Mouse (Mus musculus) forebrain, embryonic 16.5 days (tissue): ENCODE measurements around the gene Usp42. TPM values are rescaled to one million over a fixed set of nuclear protein-coding genes. Genes with fewer than 3 reads are reported as not detected.

Source experiments
- ATAC-seq: fragments of 200-750 bp; cut with Nextera tagmentation; 2 replicates; pipeline ENCODE4 v1.8.0; 2017; ENCODE audit warnings: mild to moderate bottlenecking, moderate library complexity
- H3K27ac ChIP-seq: fragments of 300-500 bp; sonication (generic); 2 replicates; pipeline ENCODE4 v1.5.1; 2014; ENCODE audit warnings: low read length, control low read depth
- H3K27me3 ChIP-seq: fragments of 300-500 bp; sonication (generic); replicated peaks from 2 replicates; pipeline ENCODE4 v1.6.1; 2014; ENCODE audit warnings: low read length; ENCODE audit not compliant: control insufficient read depth, insufficient read depth
- H3K36me3 ChIP-seq: fragments of 300-500 bp; sonication (generic); 2 replicates; pipeline ENCODE4 v1.6.1; 2014; ENCODE audit not compliant: control insufficient read depth, insufficient read depth
- H3K4me1 ChIP-seq: fragments of 300-500 bp; sonication (generic); replicated peaks from 2 replicates; pipeline ENCODE4 v1.6.1; 2014; ENCODE audit warnings: low read length; ENCODE audit not compliant: control insufficient read depth, insufficient read depth
- H3K4me2 ChIP-seq: fragments of 300-500 bp; sonication (generic); 2 replicates; pipeline ENCODE4 v1.6.1; 2014; ENCODE audit warnings: mild to moderate bottlenecking, low read length, control low read depth
- H3K4me3 ChIP-seq: fragments of 300-500 bp; sonication (generic); replicated peaks from 2 replicates; pipeline ENCODE4 v1.5.1; 2014; ENCODE audit warnings: mild to moderate bottlenecking, low read length, control low read depth
- H3K9ac ChIP-seq: fragments of 300-500 bp; sonication (generic); replicated peaks from 2 replicates; pipeline ENCODE4 v1.6.1; 2014; ENCODE audit warnings: low read depth, low read length, control low read depth
- H3K9me3 ChIP-seq: fragments of 300-500 bp; sonication (generic); 2 replicates; pipeline ENCODE4 v1.6.1; 2016; ENCODE audit warnings: low read length; ENCODE audit not compliant: control insufficient read depth
- WGBS: fragments of 180-500 bp; shearing (Covaris S2); extraction: QIAGEN DNeasy Blood & Tissue Kit; methylation state at CpG from one replicate; pipeline ENCODE4 v1.1.7; 2014; 5-methylcytosine and 5-hydroxymethylcytosine counted together
- polyA plus RNA-seq: library from polyadenylated mRNA; unstranded; fragments of >200 nt; fragmentation: Nextera tagmentation; extraction: Ambion mirVana; gene quantifications from 2 replicates; pipeline ENCODE4 v1.2.1, GENCODE M21; 2015

Gene Usp42
- 27.5 and 28.5 TPM in 2 replicates for polyA plus RNA-seq

GRCm38 (mm10) chr5:143732180-143732891, at the start of gene Usp42:
Gene Usp42 (minus strand): TSS chr5:143732280.
- Histone ChIP-seq H3K4me2 (peak within 1 kb of the TSS; percentile 92), H3K9ac (peak within 1 kb of the TSS; percentile 94), H3K4me3 (peak within 1 kb of the TSS; percentile 90), H3K36me3 (no peaks in the 10 kb centered on the region), H3K27me3 (no peaks in the 10 kb centered on the region), H3K4me1 (peaks cover 10% of the 10 kb centered on the region), H3K27ac (peak within 1 kb of the TSS; percentile 79), H3K9me3 (no peaks in the 10 kb centered on the region)
- peak; percentile 98 for ATAC-seq
- under 1% methylated on average over 45 of the region's 82 CpGs for WGBS

GRCm38 (mm10) chr5:143760508-143760907, 28.4 kb upstream of the Usp42 start:
- Histone ChIP-seq H3K9ac (no peak overlapping the region), H3K27ac (no peak overlapping the region), H3K4me1 (peaks cover 12% of the 10 kb centered on the region), H3K9me3 (no peaks in the 10 kb centered on the region), H3K4me3 (no peak overlapping the region), H3K36me3 (no peaks in the 10 kb centered on the region), H3K4me2 (no peak overlapping the region), H3K27me3 (no peaks in the 10 kb centered on the region; the same call in 1 of the 2 replicates)
- 97% methylated on average over 3 of the region's 3 CpGs for WGBS
- no peak for ATAC-seq

- no peak overlapping the region for H3K4me3 ChIP-seq
- WGBS = 90% methylated on average over 8 of the region's 8 CpGs
Measured at GRCm38 (mm10) chr5:143759554-143759953, 27.5 kb upstream of the Usp42 start.

GRCm38 (mm10) chr5:143757755-143758443, 25.8 kb upstream of the Usp42 start:
- peak overlapping the region; percentile 62 for H3K4me2 ChIP-seq
- H3K4me1 ChIP-seq = peaks cover 12% of the 10 kb centered on the region
- WGBS = 16% methylated on average over 28 of the region's 28 CpGs
- peak overlapping the region; percentile 66 for H3K9ac ChIP-seq
- no peaks in the 10 kb centered on the region for H3K9me3 ChIP-seq
- H3K27me3 ChIP-seq = no peaks in the 10 kb centered on the region; the same call in 1 of the 2 replicates
- H3K36me3 ChIP-seq = no peaks in the 10 kb centered on the region
- peak overlapping the region; percentile 10; the same call in 1 of the 2 replicates for H3K27ac ChIP-seq
- ATAC-seq = peak; percentile 98
- peak overlapping the region; percentile 60 for H3K4me3 ChIP-seq

More at GRCm38 (mm10) chr5:143759554-143759953, 27.5 kb upstream of the Usp42 start:
- Histone ChIP-seq H3K27ac (no peak overlapping the region), H3K36me3 (no peaks in the 10 kb centered on the region), H3K27me3 (no peaks in the 10 kb centered on the region; the same call in 1 of the 2 replicates), H3K4me2 (no peak overlapping the region), H3K9ac (no peak overlapping the region), H3K9me3 (no peaks in the 10 kb centered on the region), H3K4me1 (peaks cover 12% of the 10 kb centered on the region)
- no peak for ATAC-seq

DNA sequence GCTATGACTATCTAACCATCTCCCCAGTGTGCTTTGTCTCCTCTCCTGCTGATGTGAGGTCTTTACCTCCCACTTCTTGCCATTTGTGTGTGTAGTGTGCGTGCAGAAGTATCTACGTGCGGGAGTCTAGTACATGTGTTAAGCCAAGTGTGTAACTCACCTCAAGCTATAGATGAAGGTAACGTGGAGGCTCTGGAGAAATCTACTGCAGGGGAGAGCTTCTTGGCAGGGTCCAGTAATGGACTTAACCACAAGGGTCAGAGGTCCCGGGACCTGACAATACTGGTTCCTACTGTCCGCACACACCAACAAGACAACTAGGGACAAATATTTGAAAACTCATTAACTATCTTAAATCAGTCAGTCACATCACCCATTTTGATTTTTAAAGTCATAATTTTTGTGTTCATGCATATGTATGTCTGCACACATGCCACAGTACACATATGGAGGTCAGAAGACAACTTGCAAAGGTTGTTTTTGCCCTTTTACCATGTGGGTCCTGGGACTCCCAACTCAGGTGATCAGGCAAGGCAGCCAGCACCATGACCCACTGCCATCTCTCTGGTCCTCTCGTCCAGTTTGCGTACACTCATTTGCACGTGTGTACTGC, 23.6 kb upstream of the Usp42 start:
- Histone ChIP-seq H3K9me3 (no peaks in the 10 kb centered on the region), H3K36me3 (no peaks in the 10 kb centered on the region), H3K4me3 (no peak overlapping the region), H3K27me3 (no peaks in the 10 kb centered on the region; the same call in 1 of the 2 replicates), H3K4me2 (no peak overlapping the region), H3K9ac (no peak overlapping the region), H3K4me1 (peaks cover 12% of the 10 kb centered on the region), H3K27ac (no peak overlapping the region)
- WGBS = 95% methylated on average over 9 of the region's 9 CpGs
- ATAC-seq = no peak

GRCm38 (mm10) chr5:143749630-143750208, 17.6 kb upstream of the Usp42 start:
- H3K27ac ChIP-seq = no peak overlapping the region
- no peak overlapping the region for H3K4me2 ChIP-seq
- no peaks in the 10 kb centered on the region for H3K9me3 ChIP-seq
- no peaks in the 10 kb centered on the region for H3K4me1 ChIP-seq
- 81% methylated on average over 2 of the region's 2 CpGs for WGBS
- ATAC-seq = no peak
- no peaks in the 10 kb centered on the region for H3K36me3 ChIP-seq
- H3K27me3 ChIP-seq = no peaks in the 10 kb centered on the region
- no peak overlapping the region for H3K4me3 ChIP-seq
- no peak overlapping the region for H3K9ac ChIP-seq

GRCm38 (mm10) chr5:143731483-143732112, 482 bp downstream of the Usp42 start:
- WGBS = under 1% methylated on average over 58 of the region's 82 CpGs
- Histone ChIP-seq H3K4me1 (peaks cover 10% of the 10 kb centered on the region), H3K4me3 (peak overlapping the region; percentile 90), H3K27me3 (no peaks in the 10 kb centered on the region), H3K4me2 (peak overlapping the region; percentile 92), H3K9me3 (no peaks in the 10 kb centered on the region), H3K27ac (peak overlapping the region; percentile 79), H3K9ac (peak overlapping the region; percentile 94), H3K36me3 (no peaks in the 10 kb centered on the region)
- ATAC-seq = peak; percentile 15; the same call in 1 of the 2 replicates

- WGBS = 7% methylated on average over 6 of the region's 6 CpGs
Measured at GRCm38 (mm10) chr5:143730915-143731314, 1.2 kb downstream of the Usp42 start.

More at GRCm38 (mm10) chr5:143730915-143731314, 1.2 kb downstream of the Usp42 start:
- Histone ChIP-seq H3K4me2 (peak overlapping the region; percentile 92), H3K36me3 (0 out of 2 replicates have a peak, but pooled peaks cover 1% of the 10 kb centered on the region), H3K27me3 (no peaks in the 10 kb centered on the region), H3K27ac (no peak overlapping the region), H3K9me3 (no peaks in the 10 kb centered on the region), H3K4me1 (peaks cover 10% of the 10 kb centered on the region), H3K4me3 (peak overlapping the region; percentile 90), H3K9ac (no peak overlapping the region)
- ATAC-seq = no peak
